Mouse (Mus musculus): ENCODE measurements around the gene Vpreb3.

The Vpreb3 gene

GRCm38 (mm10) chr10:75973846-75974245, 31.0 kb downstream of the Vpreb3 start:
- no peak for DNase-seq (ENCODE audit: low read depth, low spot score)

DNA sequence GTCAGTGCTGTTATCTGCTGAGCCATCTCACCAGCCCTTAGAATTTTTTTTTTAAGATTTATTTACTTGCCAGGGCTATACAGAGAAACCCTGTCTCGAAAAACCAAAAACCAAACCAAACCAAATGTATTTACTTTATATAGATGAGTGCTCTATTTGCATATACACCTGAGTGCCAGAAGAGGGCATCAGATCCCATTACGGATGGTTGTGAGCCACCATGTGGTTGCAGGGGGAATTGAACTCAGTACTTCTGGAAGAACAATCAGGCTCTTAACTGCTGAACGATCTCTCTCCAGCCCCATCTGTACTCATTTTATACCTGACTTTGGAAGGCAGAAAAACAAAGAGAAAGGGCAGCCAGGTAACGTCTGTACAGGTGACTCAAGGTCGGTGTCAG, 32.4 kb downstream of the Vpreb3 start:
- peak; percentile 48 for DNase-seq (ENCODE audit: low read depth, low spot score)

GRCm38 (mm10) chr10:75978119-75978834, 35.4 kb downstream of the Vpreb3 start:
- DNase-seq (ENCODE audit: low read depth, low spot score), result no peak

DNA sequence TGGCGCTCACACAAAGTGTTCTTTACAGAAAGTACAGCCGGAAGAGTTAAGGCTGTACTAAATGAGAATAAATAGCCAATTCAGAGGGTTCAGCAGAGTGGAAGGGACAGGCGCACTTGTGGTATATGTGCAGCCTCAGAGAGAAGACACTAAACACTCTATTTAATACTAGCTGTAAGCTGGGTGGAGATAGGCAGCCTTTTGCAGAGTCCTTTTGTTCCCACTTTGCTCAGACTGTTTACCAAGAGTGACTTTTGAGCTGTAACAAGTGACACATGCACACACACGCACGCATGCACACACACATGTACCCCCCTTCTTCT, 35.9 kb downstream of the Vpreb3 start:
- DNase-seq (ENCODE audit: low read depth, low spot score), result no peak

DNA sequence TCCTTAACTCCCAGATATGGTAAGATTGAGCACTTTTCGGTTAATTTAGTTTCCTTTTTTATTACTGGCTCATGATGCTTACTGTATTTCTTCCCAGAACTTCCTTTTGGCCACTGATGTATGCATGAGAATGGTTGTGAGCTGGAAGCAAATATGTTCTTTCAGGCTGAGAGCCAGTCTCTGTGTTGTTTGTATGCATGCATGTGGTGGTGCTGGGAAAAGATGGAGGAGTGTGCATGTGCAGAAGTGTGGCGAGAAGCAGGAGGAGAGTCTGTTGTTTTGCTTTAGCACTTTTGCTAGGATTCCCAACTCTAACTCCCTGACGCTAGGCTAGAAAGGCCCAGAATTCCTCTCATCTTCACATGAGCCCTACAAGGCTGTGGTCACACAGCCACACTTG, 36.6 kb downstream of the Vpreb3 start:
- DNase-seq (ENCODE audit: low read depth, low spot score), result peak; percentile 41

GRCm38 (mm10) chr10:75990430-75991042, 47.7 kb downstream of the Vpreb3 start:
- no peak for DNase-seq (ENCODE audit: low read depth, low spot score)

- no peak for DNase-seq (ENCODE audit: low read depth, low spot score)
These were observed 50.9 kb downstream of the Vpreb3 start for GRCm38 (mm10) chr10:75993616-75994240.

DNA sequence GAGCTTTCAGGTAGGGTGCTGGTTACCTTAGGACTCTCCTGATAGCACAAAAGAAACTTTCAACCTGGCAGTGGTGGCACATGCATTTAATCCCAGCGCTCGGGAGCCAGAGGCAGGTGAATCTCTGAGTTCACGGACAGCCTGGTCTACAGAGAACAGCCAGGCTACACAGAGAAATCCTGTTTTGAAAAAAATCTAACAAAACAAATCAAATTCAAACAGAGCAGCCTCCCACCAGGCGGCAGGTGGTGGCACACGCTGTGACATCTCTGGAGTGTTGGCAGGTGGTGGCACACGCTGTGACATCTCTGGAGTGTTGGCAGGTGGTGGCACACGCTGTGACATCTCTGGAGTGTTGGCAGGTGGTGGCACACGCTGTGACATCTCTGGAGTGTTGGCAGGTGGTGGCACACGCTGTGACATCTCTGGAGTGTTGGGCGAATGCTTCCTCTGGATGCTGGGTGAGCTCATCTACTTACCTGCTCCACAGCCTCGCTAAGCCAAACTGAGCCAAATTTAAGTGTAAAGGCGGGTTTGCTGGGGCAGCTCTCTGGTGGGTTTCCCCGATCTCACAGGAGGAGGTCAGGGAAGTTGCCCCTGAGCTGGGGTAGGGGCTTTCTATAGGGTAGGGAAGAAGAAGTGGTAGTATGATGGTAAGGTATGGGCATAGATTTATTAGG, 51.8 kb downstream of the Vpreb3 start:
- peak; percentile 64 for DNase-seq (ENCODE audit: low read depth, low spot score)

DNA sequence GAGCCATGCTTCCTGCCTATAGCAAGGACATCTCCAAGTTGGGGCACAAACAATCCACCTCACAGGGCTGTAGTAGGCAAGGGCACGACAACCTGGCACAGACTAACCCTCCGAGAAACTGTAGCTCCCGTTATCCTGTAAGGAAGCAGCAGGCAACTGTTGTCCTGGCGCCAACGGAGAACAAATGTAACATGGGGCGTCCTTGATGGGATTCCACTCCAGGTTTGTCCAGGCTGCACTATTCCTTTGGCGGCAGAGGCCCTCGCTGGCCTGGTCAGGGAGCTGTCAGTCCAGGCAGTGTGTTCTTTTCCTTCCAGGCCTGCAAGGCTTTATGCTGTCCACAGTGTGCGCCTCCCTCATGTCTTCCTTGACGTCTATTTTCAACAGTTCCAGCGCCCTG, 52.6 kb downstream of the Vpreb3 start:
- peak; percentile 53 for DNase-seq (ENCODE audit: low read depth, low spot score)

DNA sequence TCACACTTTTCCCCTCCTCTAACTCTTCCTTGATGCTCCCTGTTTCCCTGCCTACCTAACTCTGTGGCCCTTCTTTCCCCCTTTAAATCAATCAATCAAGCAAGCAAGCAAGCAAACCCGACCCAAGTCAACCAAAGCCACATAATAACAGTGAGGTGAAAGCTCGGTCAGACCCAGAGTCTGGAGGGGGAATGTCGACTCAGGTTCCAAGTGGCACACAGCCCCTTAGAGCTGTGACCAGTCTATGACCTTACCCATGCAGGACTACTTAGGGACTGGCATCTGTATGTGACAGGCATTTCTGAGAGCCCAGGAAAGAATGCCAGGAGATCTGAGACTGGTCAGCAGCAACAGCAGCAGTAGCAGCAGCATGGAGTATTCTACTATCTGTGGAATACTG, 53.5 kb downstream of the Vpreb3 start:
- no peak for DNase-seq (ENCODE audit: low read depth, low spot score)
